Mouse (Mus musculus) inflammation-experienced regulatory T-cells, adult 6 months (primary cell): ENCODE results near the gene Angptl3. TPM values are rescaled to one million over a fixed set of nuclear protein-coding genes. Genes with fewer than 3 reads are reported as not detected.

ENCODE experiments used
- polyA plus RNA-seq, 3 experiments: library from polyadenylated mRNA; unstranded; fragments of 100-300 nt; shearing (Covaris generic); gene quantifications; one replicate each; pipeline ENCODE4 v1.2.1; 2017

Angptl3 gene
- polyA plus RNA-seq, 3 experiments from 2014 or later = not detected

Other genes starting within 250 kb of the Angptl3 start
- not detected for gene Kank4, start 213.4 kb upstream of the Angptl3 start, polyA plus RNA-seq
- not detected for gene I0C0044D17Rik, start 207.1 kb upstream of the Angptl3 start, polyA plus RNA-seq
- gene Usp1, start 107.1 kb upstream of the Angptl3 start, polyA plus RNA-seq = 10 to 100 TPM; 13.8 to 23.4 (median 17.3) TPM
- under 1 TPM in 2 of 3 experiments, not detected in 1; 0.16 to 0.97 TPM for gene Dock7, start 90.0 kb downstream of the Angptl3 start, polyA plus RNA-seq
- gene Atg4c, start 163.0 kb downstream of the Angptl3 start, polyA plus RNA-seq = 1 to 10 TPM in 1 of 3 experiments, under 1 TPM in 2; 0.72 to 2.2 (median 0.85) TPM